Mouse (Mus musculus) mouse trophoblast stem cell (cell line): ENCODE results near the gene Nup62.

ENCODE experiments used
- in situ Hi-C, 2 experiments: fragments of 300-500 bp; cut with MseI, MboI; formaldehyde crosslinking; loops; 2 replicates in 1 of 2; 3 replicates in 1 of 2; pipeline ENCODE4 v1.15.1; 2025

The Nup62 gene

GRCm38 (mm10) chr7:44848561-44849415 lies 32.9 kb downstream of the Nup62 start, which contains the start of the genes Akt1s1 and Tbc1d17:
Gene Akt1s1, plus strand, starts transcription at chr7:44848991.
Gene Tbc1d17, minus strand, starts transcription at chr7:44849079.
- in situ Hi-C loops = no loop called here

DNA sequence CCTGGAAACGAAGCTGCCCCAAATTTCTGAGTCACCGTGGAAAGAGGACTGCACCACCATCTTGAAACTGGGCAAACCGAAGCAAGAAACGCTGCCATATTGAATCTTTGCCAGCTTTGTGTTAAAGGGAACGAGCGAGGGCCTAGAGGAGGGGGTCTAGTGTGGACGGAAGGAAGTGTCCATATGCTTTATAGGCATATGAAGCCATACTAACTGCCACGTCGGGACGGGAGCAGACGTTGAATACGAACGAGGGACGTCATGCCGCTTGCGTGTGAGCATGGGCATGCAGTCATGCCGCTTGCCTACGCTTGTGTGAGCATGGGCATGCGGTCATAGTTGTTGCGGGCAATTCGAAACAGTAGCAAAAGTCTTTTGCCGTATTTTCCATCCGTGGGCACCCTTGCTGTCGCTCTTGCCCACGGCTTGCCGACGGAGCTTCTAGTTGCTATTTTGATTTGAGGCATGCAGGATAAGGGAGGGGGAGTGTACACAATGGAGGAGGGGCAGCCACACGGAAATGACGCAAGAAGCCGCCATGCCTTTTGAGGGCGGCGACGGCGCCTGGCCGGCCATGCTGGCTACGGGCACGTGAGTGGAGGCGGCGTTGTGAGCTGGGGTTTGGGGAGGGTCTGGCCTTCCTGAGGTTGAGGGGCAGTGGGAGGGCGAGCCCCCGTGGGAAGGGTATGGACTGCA lies 33.7 kb downstream of the Nup62 start:
- in situ Hi-C loops = no loop called here

- in situ Hi-C loops = no loop called here
Measured at GRCm38 (mm10) chr7:44850146-44850545, 34.3 kb downstream of the Nup62 start.

- in situ Hi-C loops = no loop called here
Measured at GRCm38 (mm10) chr7:44850789-44851624, 35.1 kb downstream of the Nup62 start.

DNA sequence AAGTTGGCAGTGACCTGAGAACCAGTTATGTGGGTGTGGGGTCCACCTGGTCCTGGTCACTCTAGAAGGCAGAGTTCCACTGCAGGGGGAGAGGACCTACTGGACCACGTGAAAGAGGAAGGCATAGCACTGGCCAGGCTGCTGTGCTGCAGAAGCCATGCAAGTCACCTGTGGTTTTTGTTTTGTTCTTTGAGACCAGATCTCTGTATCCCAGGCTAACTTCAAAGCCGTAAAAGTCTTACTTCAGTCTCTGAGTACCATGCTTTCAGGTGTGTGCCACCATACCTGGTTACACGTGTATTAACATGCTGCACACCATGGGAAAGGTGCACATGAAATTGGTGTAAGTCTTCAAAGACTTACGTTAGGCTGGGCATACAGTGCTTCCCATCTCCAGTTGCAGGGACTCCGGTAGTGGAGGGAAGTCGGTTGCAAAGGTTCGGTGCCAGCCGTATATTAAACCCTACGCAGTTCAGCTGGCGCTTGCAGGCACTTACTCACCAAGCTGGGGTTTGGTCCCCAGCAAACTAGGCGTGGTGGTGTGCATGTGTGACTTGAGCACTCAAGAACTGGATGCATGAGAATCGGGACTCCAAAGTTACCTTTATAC lies 35.8 kb downstream of the Nup62 start:
- in situ Hi-C loops = no loop called here

DNA sequence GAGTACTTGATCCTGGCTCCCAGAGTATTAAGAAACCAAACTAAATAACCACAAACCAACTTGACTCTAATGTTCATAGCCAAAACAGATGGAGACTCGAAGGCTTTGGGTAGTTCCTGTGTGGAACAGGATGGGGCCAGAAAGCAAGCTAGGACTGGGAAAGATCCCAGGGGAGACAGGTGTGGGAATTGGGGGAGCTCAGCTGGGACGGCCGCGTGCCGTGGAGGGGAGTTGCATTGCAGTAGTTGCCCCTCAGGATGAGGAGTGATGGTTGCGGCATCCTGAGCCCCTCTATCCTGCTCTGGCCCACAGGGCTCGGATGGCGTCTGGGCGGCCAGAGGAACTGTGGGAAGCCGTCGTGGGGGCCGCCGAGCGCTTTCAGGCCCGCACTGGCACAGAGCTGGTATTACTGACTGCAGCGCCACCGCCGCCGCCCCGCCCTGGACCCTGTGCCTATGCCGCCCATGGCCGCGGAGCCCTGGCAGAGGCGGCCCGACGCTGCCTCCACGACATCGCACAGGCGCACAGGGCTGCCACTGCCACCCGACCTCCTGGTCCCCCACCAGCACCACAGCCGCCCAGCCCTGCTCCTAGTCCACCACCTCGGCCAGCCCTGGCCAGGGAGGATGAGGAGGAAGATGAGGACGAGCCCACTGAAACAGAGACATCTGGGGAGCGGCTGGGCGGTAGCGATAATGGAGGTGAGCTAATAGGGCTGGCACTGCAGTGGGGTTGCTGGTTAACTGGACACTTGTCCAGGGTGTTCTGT lies 36.6 kb downstream of the Nup62 start:
- in situ Hi-C loops = no loop called here

- in situ Hi-C loops = no loop called here
Measured at GRCm38 (mm10) chr7:44853065-44853464, 37.2 kb downstream of the Nup62 start.

DNA sequence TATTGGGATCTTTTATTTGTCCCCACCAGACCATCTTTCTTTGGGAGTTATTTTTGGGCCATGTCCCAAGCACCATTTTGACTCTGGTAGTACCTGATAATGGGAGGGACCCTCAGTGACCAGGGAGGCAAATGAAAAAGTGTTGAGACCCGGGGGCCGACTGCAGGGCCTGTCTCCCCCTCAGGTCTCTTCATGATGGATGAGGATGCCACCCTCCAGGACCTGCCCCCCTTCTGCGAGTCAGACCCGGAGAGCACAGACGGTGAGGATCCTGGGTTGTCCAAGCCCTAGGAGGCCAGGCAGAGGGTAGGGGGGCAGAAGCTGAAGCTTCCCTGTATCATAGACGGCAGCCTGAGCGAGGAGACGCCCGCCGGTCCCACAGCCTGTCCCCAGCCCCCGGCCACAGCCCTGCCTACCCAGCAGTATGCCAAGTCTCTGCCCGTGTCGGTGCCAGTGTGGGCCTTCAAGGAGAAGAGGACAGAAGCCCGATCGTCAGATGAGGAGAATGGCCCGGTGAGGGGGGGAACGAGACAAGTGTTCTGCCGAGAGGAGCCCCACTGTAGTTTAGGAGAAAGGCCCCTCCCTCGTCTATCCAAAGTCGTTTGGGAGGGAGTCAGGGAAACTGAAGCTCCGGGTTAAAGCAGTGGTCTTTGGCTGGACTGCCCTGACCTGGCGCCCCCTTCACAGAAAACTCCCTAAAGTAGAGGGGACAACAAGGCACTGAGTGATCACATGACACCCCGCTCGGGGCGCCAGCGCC lies 37.9 kb downstream of the Nup62 start:
- in situ Hi-C loops = no loop called here

- in situ Hi-C loops = no loop called here
Measured at GRCm38 (mm10) chr7:44854356-44855031, 38.6 kb downstream of the Nup62 start.

- in situ Hi-C loops = no loop called here
Measured at GRCm38 (mm10) chr7:44855036-44855435, 39.1 kb downstream of the Nup62 start.

GRCm38 (mm10) chr7:44856265-44856916 lies 40.5 kb downstream of the Nup62 start:
- in situ Hi-C loops = no loop called here

- in situ Hi-C loops = no loop called here
Measured at GRCm38 (mm10) chr7:44857042-44857552, 41.2 kb downstream of the Nup62 start, which contains the start of gene Pnkp. Gene Pnkp, plus strand, starts transcription at chr7:44857139.

DNA sequence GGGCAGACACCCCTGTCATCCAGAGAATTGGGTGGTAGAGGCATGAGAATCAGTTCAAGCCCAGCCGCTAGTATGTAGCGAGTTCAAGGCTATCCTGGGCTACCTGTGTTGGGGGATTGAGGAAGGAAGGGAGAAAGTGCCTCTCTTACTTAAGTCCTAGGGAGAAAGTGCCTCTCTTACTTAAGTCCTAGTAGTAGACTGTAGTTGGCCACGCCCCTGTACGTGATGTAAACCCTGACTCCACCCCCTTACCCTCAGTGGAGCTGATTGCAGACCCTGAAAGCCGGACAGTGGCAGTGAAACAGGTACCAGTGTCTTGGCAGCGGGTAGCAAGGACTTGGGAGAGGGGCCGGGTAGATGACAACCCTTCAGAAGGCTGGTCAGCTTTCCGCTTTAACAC lies 42.0 kb downstream of the Nup62 start:
- in situ Hi-C loops = no loop called here

GRCm38 (mm10) chr7:44859896-44860295 lies 44.0 kb downstream of the Nup62 start:
- in situ Hi-C loops = no loop called here

DNA sequence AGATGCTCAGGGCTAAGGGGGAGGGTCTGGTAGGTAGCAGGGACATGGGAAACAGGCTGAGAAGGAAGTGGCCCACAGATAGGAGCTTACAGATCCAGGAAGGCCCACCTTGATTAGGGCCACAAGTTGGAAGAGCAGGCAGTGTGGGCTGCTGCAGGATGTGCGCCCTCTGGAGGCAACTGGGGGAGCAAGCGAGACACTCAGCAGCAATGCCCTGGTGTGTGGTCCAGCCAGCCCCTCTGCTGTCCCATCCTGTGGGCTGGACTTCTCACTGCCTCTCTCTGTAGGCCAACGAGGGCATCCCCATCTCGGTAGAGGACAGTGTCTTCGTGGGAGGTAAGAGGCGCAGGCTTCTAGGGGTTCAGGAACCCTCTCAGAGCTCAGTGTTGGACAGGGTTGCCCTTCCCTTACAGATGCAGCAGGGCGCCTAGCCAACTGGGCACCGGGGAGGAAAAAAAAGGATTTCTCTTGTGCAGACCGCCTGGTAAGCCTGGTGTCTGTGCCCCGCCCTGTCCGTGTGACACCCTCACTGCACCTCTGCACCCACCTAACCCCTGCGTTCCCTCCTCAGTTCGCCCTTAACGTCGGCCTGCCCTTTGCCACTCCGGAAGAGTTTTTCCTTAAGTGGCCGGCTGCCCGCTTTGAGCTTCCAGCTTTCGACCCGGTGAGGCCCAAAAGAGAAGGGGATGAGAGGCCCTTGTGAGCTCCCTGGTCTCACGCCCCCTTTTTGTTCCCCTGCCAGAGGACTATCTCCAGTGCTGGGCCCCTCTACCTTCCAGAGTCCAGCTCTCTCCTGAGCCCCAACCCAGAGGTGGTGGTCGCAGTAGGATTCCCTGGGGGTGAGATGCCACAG lies 44.9 kb downstream of the Nup62 start:
- in situ Hi-C loops = no loop called here

DNA sequence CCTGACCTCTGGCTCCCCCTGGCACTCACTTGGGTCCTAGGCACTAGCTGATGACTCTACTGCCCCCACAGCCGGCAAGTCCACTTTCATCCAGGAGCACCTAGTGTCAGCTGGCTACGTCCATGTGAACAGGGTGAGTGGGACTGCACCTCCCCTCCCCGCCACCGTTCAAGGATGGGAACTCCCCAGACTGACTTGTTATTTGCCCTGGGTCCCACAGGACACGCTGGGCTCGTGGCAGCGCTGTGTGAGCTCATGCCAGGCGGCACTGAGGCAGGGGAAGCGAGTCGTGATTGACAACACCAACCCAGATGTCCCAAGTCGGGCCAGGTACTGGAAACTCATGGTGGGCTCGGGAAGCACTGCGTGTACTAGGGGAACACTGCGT lies 45.5 kb downstream of the Nup62 start:
- in situ Hi-C loops = no loop called here

- in situ Hi-C loops = no loop called here
Measured at GRCm38 (mm10) chr7:44862434-44862833, 46.5 kb downstream of the Nup62 start.

- in situ Hi-C loops = no loop called here
Measured at GRCm38 (mm10) chr7:44863210-44863609, 47.3 kb downstream of the Nup62 start.
